Mouse (Mus musculus): ENCODE measurements around the gene Dgki. TPM values are rescaled to one million over a fixed set of nuclear protein-coding genes. Genes with fewer than 3 reads are reported as not detected.

The Dgki gene
- polyA plus RNA-seq, 1 experiment, result not detected

DNA sequence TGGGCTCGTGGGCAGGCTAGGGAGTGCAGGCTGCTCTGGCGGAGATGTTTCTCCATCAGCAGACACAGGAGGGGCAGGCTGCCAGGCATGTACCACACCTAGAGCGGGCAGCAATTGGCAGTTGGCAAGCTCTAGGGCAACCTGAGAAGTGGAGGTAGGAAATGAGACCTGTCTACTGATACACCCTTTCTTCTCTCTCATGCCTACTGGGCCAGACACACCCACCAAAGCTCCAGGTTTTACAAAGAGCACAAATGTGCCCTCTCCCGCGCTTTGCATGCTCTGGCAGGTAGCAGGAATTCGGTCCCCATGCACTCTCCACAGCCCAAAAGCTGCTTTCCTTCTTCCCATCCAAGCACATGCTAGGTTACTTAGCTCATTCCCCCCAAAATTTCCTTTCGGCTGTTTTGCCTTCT is 490.7 kb downstream of the Dgki start:
- TF ChIP-seq TAL1 (IDR thresholded peaks at IDR 0.05; ENCODE audit: low read length) (no peak), GATA1 (IDR thresholded peaks at IDR 0.05; ENCODE audit: low read length) (no peak)
- Histone ChIP-seq H3K4me3 (replicated peaks) (no peak overlapping the region), H3K36me3 (ENCODE audit: control insufficient read depth) (no peaks in the 10 kb centered on the region), H3K9me3 (ENCODE audit: control insufficient read depth, low read length) (no peaks in the 10 kb centered on the region), H3K4me1 (ENCODE audit: control insufficient read depth) (no peaks in the 10 kb centered on the region), H3K27me3 (ENCODE audit: control insufficient read depth) (peaks cover 10% of the 10 kb centered on the region)

DNA sequence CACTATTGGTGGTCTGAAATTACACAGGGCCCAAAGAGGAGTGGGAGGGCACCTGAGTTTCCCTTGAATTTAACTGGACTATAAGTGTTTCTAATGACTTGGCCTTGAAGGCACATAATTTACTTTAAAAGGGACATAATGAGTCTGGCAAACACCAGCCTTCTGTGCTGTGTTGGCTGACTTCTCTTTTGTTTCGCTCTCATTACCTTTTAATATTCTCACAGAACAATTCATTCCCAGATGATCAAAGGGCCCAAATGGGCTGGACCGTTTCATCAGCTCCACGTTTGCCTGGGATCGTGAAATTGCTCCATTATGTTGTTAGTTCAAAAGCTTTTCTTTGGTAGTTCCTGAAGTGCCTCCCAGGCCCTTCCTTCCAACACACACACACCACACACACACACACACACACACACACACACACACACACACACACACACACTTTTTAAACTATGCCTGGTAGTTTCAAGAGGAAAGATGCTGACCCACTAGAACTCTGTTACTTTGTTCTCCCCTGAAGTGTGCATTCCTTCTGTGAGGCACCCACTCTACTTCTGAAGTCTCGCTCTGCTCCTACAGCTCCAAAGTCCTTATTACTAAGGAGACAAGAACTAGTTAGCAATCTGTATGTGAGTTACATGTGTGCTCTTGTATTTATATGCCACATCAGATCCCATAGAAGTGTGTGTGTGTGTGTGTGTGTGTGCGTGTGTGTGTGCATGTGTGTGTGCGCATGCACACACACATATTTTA is 491.5 kb downstream of the Dgki start:
- no peaks in the 10 kb centered on the region for H3K9me3 ChIP-seq (ENCODE audit: control insufficient read depth, low read length)
- H3K4me1 ChIP-seq (ENCODE audit: control insufficient read depth), result no peaks in the 10 kb centered on the region
- H3K36me3 ChIP-seq (ENCODE audit: control insufficient read depth), result no peaks in the 10 kb centered on the region
- no peak overlapping the region for H3K4me3 ChIP-seq (replicated peaks)
- TF ChIP-seq TAL1 (IDR thresholded peaks at IDR 0.05; ENCODE audit: low read length), result no peak
- no peak for TF ChIP-seq GATA1 (IDR thresholded peaks at IDR 0.05; ENCODE audit: low read length)
- H3K27me3 ChIP-seq (ENCODE audit: control insufficient read depth), result peaks cover 10% of the 10 kb centered on the region

DNA sequence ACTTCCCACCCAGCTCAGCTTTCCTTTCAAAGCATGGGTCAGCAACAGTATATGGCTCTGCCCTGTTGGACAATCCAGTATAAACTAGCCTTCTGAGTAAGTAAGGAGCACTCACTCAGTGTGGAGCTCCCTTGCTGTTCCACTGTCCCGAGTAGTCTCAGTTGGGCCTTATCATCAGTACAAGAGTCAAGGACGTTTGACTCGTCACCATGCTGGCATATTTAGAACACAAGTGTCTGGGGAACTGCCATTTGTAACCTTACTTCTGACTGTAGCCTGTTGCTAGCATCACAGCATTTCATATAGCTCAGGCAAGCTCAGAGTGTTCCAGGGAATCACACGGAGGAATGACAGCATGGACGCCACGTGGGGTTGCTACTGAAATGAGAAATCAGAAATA is 493.1 kb downstream of the Dgki start:
- H3K36me3 ChIP-seq (ENCODE audit: control insufficient read depth), result no peaks in the 10 kb centered on the region
- H3K4me3 ChIP-seq (replicated peaks), result no peak overlapping the region
- no peaks in the 10 kb centered on the region for H3K4me1 ChIP-seq (ENCODE audit: control insufficient read depth)
- peaks cover 10% of the 10 kb centered on the region for H3K27me3 ChIP-seq (ENCODE audit: control insufficient read depth)
- TF ChIP-seq GATA1 (IDR thresholded peaks at IDR 0.05; ENCODE audit: low read length) (no peak), TAL1 (IDR thresholded peaks at IDR 0.05; ENCODE audit: low read length) (no peak)
- no peaks in the 10 kb centered on the region for H3K9me3 ChIP-seq (ENCODE audit: control insufficient read depth, low read length)

DNA sequence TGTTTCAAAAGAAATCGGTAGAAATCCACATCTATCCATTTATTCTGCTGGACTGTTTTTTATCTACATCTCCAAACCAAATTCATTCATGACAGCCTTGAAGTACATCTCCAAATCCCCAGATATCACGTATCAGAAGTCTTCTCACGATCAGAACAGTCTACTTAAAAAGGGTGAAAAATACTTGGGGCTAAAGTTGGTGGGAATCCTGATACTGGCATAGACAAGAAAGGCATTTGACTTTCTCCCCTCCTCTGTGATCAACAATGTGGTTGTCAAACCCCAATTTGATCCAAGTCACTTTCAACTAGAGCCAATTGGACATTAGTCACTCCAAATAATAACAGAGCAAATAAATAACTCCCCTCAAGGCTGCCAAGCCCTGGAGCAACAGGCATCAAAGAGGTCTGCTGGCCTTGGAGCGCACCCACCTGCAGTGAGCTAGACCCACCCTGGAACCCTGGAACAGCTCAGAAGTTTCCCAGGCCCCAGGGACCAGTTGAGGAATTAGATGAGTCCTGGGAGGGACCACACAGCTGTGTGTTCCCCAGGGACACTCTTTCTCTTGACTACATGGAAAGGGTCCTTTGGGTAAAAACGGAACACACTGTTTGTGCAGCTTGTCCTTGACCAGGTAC is 499.6 kb downstream of the Dgki start:
- H3K27me3 ChIP-seq (ENCODE audit: control insufficient read depth), result no peaks in the 10 kb centered on the region
- no peaks in the 10 kb centered on the region for H3K9me3 ChIP-seq (ENCODE audit: control insufficient read depth, low read length)
- TF ChIP-seq GATA1 (IDR thresholded peaks at IDR 0.05; ENCODE audit: low read length) (no peak), TAL1 (IDR thresholded peaks at IDR 0.05; ENCODE audit: low read length) (no peak)
- no peaks in the 10 kb centered on the region for H3K4me1 ChIP-seq (ENCODE audit: control insufficient read depth)
- no peak overlapping the region for H3K4me3 ChIP-seq (replicated peaks)
- H3K36me3 ChIP-seq (ENCODE audit: control insufficient read depth), result no peaks in the 10 kb centered on the region

DNA sequence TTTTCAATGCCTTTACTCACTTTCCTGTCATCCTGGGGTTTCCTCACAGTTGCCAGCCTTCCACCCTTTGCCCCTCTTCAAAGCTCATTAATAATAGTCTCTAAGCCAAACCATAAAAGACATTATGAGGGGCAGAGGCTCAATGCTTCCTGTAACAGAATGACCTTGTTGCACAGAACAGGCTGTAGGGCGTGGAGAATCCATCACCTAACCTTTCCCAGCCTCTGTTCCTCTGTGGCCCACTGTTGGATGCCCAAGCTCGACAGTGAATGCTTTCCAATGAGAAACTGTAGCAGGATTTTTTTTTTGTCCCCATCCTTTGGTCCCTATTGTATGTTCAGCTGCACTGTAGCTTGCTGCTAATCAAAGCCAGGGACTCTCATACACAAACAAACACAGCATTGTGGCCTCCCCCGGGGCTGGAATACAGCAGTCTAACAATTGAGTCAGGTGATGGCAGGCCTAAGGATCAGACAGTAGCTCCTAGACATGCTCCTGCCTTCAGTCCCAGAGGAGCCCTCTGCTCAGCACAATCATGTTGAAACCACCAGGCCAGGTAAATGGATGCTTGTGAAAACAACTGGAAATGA is 502.8 kb downstream of the Dgki start:
- Histone ChIP-seq H3K4me1 (ENCODE audit: control insufficient read depth) (no peaks in the 10 kb centered on the region), H3K9me3 (ENCODE audit: control insufficient read depth, low read length) (no peaks in the 10 kb centered on the region), H3K27me3 (ENCODE audit: control insufficient read depth) (no peaks in the 10 kb centered on the region), H3K36me3 (ENCODE audit: control insufficient read depth) (no peaks in the 10 kb centered on the region), H3K4me3 (replicated peaks) (no peak overlapping the region)
- TF ChIP-seq TAL1 (IDR thresholded peaks at IDR 0.05; ENCODE audit: low read length) (no peak), GATA1 (IDR thresholded peaks at IDR 0.05; ENCODE audit: low read length) (no peak)

Other genes starting within 250 kb of the Dgki start
- gene Creb3l2, start 142.0 kb upstream of the Dgki start, polyA plus RNA-seq (2012), result under 0.01 and 0.01 TPM in 2 replicates
- gene Akr1d1, start 230.0 kb upstream of the Dgki start, polyA plus RNA-seq (2012), result not detected in 2 replicates